Mouse (Mus musculus): ENCODE measurements around the gene Cyp4a12b. TPM values are rescaled to one million over a fixed set of nuclear protein-coding genes. Genes with fewer than 3 reads are reported as not detected.
"Not testable (repeated sequence)": the region's sequence is repeated elsewhere in the genome, so short reads cannot be mapped to it uniquely, and the experiment has no call there.

The Cyp4a12b gene
- total RNA-seq (2021): not detected
- long read RNA-seq, experiment 1: 0 reads
- long read RNA-seq, experiment 2: 0 reads

GRCm38 (mm10) chr4:115411324-115411723 is at the start of gene Cyp4a12b:
Gene Cyp4a12b, plus strand, starts transcription at chr4:115411624.
- not testable (repeated sequence) for DNase-seq (ENCODE audit: low spot score in 2 of 2)

GRCm38 (mm10) chr4:115365624-115366023 is 45.8 kb upstream of the Cyp4a12b start:
- DNase-seq (ENCODE audit: low spot score in 2 of 2): not testable (repeated sequence)

- not testable (repeated sequence) for DNase-seq (ENCODE audit: low spot score in 2 of 2)
Measured at GRCm38 (mm10) chr4:115368067-115368466, 43.4 kb upstream of the Cyp4a12b start.

GRCm38 (mm10) chr4:115396256-115396655 is 15.2 kb upstream of the Cyp4a12b start:
- not testable (repeated sequence) for DNase-seq (ENCODE audit: low spot score in 2 of 2)

- DNase-seq (ENCODE audit: low spot score in 2 of 2): not testable (repeated sequence)
Measured at GRCm38 (mm10) chr4:115396950-115397349, 14.5 kb upstream of the Cyp4a12b start.

DNA sequence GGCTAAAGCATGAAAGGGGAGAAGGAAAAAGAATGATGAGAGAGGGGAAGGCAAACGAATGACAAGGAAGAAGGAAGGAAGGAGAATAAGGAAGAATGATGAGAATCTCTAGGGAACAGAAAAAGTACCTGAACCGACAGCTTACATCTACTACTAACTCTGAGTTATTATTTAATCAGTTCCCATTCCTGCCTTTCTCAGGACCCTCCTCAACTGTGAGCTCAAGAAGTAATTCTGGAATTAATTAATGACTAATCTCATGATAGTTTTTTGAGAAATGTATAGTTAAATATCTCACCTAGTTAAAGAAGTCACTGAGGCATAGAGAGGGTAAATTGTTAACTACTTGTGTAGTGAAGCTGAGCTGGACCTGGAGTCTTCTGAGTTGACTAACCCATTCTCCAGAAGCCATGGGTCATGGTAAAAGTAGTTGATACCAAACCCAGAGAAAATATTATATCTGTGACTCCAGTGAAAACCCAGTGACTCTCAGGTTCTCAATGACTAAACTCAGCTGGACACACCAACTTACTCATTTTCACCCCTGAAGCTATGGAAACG is 39.2 kb downstream of the Cyp4a12b start:
- no peak for DNase-seq (ENCODE audit: low spot score in 2 of 2)

DNA sequence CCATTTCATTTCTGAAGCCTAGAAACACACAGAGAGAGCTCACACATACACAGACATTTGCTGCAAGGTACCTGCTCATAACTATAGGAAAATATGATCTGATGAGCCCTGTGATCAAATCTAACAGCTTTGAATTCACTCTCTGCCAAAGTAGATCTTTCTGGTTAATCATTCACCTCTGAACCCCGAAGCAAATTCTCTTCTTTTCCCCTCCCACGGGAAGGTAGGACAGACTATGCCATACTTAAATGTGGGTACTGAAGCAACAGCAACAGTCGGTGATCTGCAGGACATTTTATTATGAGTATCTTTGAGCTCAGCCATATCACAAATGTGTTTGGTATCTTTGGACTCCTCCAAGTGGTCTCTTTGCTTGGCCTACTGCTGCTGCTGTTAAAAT is 40.9 kb downstream of the Cyp4a12b start, which contains the start of gene Cyp4a30b:
Gene Cyp4a30b, plus strand, starts transcription at position 301 of the 400 bp plus-strand sequence.
- DNase-seq (ENCODE audit: low spot score in 2 of 2): no peak

GRCm38 (mm10) chr4:115473585-115473984 is 62.2 kb downstream of the Cyp4a12b start:
- DNase-seq (ENCODE audit: low spot score in 2 of 2): not testable (repeated sequence)

DNA sequence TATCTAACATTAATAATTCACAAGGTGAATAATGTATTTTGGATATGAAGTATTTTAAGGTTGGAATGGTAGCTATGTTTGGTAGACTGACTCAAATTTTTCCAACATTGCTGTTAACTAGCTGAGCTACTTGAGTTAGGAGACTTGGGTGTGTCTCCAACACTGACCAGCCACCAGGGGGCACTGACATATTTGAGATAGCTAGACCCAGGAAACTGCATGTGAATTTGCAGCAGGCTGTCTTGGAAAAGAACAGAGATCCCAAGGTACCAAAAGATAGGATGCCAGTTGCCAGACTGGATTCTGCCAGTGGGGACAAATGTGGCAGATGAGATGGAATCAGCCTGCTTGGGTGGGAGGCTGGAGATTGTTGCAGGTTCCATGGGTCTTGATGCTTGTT is 64.6 kb downstream of the Cyp4a12b start:
- not testable (repeated sequence) for DNase-seq (ENCODE audit: low spot score in 2 of 2)

DNA sequence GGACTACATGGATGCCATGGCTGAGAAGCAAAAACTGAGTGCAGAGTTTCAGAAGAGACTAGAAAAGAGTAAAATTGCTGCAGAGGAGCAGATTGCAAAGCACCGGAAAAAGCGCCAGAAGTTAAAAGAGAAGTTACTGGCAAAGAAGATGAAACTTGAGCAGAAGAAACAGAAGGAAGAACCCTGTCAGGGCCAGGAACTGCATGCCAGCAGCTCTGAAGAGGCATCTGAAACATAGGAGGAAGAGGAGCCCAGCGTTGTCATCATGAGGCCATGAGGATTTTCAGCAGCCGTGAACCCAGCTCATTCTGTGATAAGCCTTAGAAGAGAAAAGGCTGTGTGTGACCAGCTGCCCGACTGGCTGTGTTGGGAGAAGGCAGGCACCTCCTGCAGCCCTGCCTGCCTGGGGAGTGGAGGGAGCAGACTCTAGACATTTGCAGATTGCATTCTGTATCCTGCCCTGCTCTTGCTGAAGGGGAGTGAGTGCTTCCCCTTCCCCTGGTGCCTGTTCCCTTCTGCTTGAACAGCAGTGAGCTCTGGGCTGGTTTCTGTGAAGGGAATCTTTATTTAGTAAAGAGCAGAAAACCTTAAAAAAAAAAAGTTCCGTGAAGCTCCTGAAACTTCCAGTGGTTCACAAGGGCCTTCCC is 69.7 kb downstream of the Cyp4a12b start:
- DNase-seq (ENCODE audit: low spot score in 2 of 2): peak; percentile 2 to 12

Other genes with a start within 250 kb of the Cyp4a12b start
- gene Cyp4a29, start 169.5 kb upstream of the Cyp4a12b start, total RNA-seq (2021): not detected
- gene Cyp4a12a, start 112.6 kb upstream of the Cyp4a12b start, total RNA-seq (2021): not detected
- not detected for gene Cyp4a30b, start 41.0 kb downstream of the Cyp4a12b start, total RNA-seq (2021)
- not detected for gene Cyp4a14, start 84.5 kb downstream of the Cyp4a12b start, total RNA-seq (2021)
- not detected for gene Cyp4a10, start 106.6 kb downstream of the Cyp4a12b start, total RNA-seq (2021)
- gene Cyp4a31, start 152.0 kb downstream of the Cyp4a12b start, total RNA-seq (2021): not detected
- not detected for gene Cyp4a32, start 189.3 kb downstream of the Cyp4a12b start, total RNA-seq (2021)
- 1 to 10 TPM; 1.6 to 2.5 TPM for gene Cyp4b1, start 236.1 kb downstream of the Cyp4a12b start, total RNA-seq (2021)